Mouse (Mus musculus): ENCODE data around the gene Dock9. TPM values are rescaled to one million over a fixed set of nuclear protein-coding genes. Genes with fewer than 3 reads are reported as not detected.

Dock9 gene
- polyA plus RNA-seq, 1 experiment: 41.9 TPM

DNA sequence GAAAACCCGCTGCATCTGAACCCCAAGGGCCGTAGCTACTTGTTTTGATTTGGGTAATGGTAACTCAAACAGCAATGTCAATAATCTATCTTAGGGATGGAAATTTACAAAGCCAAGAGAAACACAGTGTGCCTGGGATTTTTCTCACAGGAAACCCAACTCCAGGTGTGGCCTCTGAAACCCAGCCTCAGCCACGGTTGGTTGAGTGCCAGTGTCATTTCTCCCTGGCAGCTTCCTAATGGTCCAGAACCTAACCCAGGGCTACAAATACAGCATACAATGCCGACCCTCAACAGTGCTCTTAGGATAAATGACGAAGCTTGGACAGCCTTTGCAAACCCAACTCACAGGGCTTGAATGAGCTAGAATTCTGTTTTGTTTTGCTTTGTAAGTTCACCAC is 92.0 kb downstream of the Dock9 start:
- no peak overlapping the region for H3K4me3 ChIP-seq (ENCODE audit: insufficient read depth, low read depth, low read length)
- peaks cover 11% of the 10 kb centered on the region for H3K4me1 ChIP-seq (ENCODE audit: control insufficient read depth, insufficient read depth, low read length)
- no peak overlapping the region for H3K27ac ChIP-seq (ENCODE audit: insufficient read depth, low read depth, low read length)
- DNase-seq: peak; percentile 62
- H3K36me3 ChIP-seq (ENCODE audit: control insufficient read depth, insufficient read depth, low read length): no peaks in the 10 kb centered on the region
- 39% methylated on average over 5 of the region's 5 CpGs for WGBS
- TF ChIP-seq CTCF (conservative IDR thresholded peaks at IDR 0.05; ENCODE audit: insufficient read depth, insufficient read length, low read depth, low read length): no peak
- TF ChIP-seq POLR2A (IDR thresholded peaks at IDR 0.05; ENCODE audit: low read depth, low read length): no peak
- no peaks in the 10 kb centered on the region for H3K27me3 ChIP-seq (replicated peaks; ENCODE audit: control insufficient read depth, insufficient read depth, low read length)

DNA sequence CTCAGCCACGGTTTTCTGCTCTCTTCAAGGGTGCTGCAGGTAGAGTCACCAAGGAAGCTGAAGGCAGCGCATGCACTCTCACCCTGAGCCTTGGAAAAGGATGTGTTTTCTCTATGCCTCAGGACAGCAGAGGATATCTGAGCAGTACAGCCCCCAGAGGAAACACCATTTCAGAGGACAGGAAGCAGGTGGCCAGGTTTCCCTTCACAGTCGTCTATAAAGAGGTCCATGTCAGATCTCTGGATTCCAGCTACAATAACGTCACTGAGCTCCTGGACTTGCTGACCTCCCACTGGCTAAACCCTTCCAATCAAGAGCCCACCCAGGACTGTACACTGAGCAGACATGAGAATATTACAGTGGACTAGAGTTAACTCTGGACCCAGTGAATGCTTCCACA is 95.1 kb downstream of the Dock9 start:
- no peak for TF ChIP-seq POLR2A (IDR thresholded peaks at IDR 0.05; ENCODE audit: low read depth, low read length)
- TF ChIP-seq CTCF (conservative IDR thresholded peaks at IDR 0.05; ENCODE audit: insufficient read depth, insufficient read length, low read depth, low read length): no peak
- Histone ChIP-seq H3K4me3 (ENCODE audit: insufficient read depth, low read depth, low read length) (no peak overlapping the region), H3K27ac (ENCODE audit: insufficient read depth, low read depth, low read length) (no peak overlapping the region), H3K27me3 (replicated peaks; ENCODE audit: control insufficient read depth, insufficient read depth, low read length) (no peaks in the 10 kb centered on the region), H3K36me3 (ENCODE audit: control insufficient read depth, insufficient read depth, low read length) (no peaks in the 10 kb centered on the region), H3K4me1 (ENCODE audit: control insufficient read depth, insufficient read depth, low read length) (peaks cover 13% of the 10 kb centered on the region)
- no peak for DNase-seq
- 32% methylated on average over 4 of the region's 4 CpGs for WGBS

DNA sequence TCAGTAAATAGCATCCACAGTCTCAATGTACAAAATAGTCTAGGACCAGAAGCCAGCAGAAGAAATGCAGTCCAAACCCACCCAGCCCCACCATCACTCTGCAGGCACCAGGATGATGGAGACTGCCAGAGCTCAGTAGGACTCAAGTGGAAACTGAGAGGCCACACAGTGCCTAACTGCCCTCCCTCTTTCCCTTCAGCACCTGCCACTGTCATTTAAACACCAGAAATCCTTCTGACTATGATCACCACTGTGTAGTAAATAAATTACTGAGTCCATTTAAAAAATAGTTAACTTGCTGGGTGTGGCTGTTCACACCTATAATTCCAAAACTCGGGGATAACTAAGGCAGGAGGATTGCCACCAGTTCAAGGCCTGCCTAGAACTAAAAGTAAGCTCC is 97.6 kb downstream of the Dock9 start:
- DNase-seq: no peak
- Histone ChIP-seq H3K36me3 (ENCODE audit: control insufficient read depth, insufficient read depth, low read length) (no peaks in the 10 kb centered on the region), H3K27ac (ENCODE audit: insufficient read depth, low read depth, low read length) (no peak overlapping the region), H3K4me3 (ENCODE audit: insufficient read depth, low read depth, low read length) (no peak overlapping the region), H3K4me1 (ENCODE audit: control insufficient read depth, insufficient read depth, low read length) (peaks cover 7% of the 10 kb centered on the region; the same call in 1 of the 2 replicates), H3K27me3 (replicated peaks; ENCODE audit: control insufficient read depth, insufficient read depth, low read length) (no peaks in the 10 kb centered on the region)
- WGBS: 36% methylated on average over 1 of the region's 1 CpGs
- TF ChIP-seq CTCF (conservative IDR thresholded peaks at IDR 0.05; ENCODE audit: insufficient read depth, insufficient read length, low read depth, low read length) (no peak), POLR2A (IDR thresholded peaks at IDR 0.05; ENCODE audit: low read depth, low read length) (no peak)

DNA sequence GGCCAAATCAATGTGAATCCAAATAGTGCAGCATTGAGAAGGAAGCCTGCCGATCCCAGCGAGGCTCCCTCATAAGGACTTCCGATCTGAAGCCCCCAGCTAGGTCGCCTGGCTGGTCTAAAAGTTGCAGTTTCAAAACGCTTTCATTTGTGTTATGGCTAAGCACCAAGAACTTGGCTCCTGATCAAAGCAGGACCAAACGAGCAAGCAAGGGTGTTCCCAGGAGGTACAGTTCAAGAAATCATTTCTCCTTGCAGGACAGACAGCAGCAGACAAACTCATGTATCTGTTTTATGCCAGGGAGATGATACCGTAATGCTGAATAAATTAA is 99.1 kb downstream of the Dock9 start:
- no peak for TF ChIP-seq POLR2A (IDR thresholded peaks at IDR 0.05; ENCODE audit: low read depth, low read length)
- TF ChIP-seq CTCF (conservative IDR thresholded peaks at IDR 0.05; ENCODE audit: insufficient read depth, insufficient read length, low read depth, low read length): no peak
- 38% methylated on average over 7 of the region's 7 CpGs for WGBS
- Histone ChIP-seq H3K4me1 (ENCODE audit: control insufficient read depth, insufficient read depth, low read length) (peaks cover 7% of the 10 kb centered on the region; the same call in 1 of the 2 replicates), H3K36me3 (ENCODE audit: control insufficient read depth, insufficient read depth, low read length) (no peaks in the 10 kb centered on the region), H3K27ac (ENCODE audit: insufficient read depth, low read depth, low read length) (no peak overlapping the region), H3K4me3 (ENCODE audit: insufficient read depth, low read depth, low read length) (peak overlapping the region; percentile 48; the same call in 1 of the 2 replicates), H3K27me3 (replicated peaks; ENCODE audit: control insufficient read depth, insufficient read depth, low read length) (no peaks in the 10 kb centered on the region)
- no peak for DNase-seq

DNA sequence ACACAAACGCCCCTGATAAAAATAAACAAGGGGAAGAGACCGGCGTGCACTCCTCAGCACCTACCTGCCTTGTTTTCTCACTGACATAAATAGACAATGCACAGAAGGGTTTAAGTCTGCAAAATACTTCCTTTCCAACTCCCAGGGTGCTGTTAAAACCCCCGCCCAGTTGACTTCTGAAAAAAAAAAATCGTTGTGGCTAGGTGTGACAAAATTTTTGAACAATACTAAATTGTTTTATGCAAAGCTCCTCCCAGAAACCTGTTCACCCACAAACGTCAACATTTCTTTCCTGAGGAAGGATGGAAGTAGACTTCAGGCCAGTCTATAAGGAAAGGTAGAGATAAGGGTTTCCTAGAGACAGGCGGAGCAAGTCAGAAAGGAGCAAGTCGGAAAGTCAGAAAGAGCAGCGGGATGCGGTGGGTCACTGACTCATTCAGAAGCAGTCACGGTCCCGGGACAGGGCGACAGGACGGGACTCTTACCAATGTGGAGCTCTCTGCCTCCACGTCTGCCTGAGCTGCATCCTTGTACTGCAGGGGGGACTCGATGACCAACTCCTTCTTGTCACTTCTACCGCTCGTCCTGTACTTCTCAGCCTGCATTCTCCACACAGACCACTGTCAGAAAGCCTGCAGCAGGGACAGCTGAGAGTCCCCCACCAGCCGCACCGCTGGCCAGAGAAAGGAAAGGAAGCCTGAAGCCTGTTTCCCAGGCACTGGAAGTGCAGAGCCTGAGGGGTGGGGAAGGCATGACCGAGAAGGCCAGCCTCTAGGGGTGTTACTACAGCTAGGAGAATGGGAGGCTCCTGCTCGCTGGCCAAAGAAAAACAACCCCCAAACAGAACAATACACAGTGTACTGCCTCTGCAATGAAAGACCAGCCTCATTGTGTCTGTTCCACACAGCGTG is 99.7 kb downstream of the Dock9 start:
- WGBS: 36% methylated on average over 23 of the region's 23 CpGs
- TF ChIP-seq POLR2A (IDR thresholded peaks at IDR 0.05; ENCODE audit: low read depth, low read length) (peak; percentile 13), CTCF (conservative IDR thresholded peaks at IDR 0.05; ENCODE audit: insufficient read depth, insufficient read length, low read depth, low read length) (no peak)
- H3K4me3 ChIP-seq (ENCODE audit: insufficient read depth, low read depth, low read length): peak overlapping the region; percentile 48
- no peaks in the 10 kb centered on the region for H3K27me3 ChIP-seq (replicated peaks; ENCODE audit: control insufficient read depth, insufficient read depth, low read length)
- H3K4me1 ChIP-seq (ENCODE audit: control insufficient read depth, insufficient read depth, low read length): peaks cover 7% of the 10 kb centered on the region; the same call in 1 of the 2 replicates
- peak overlapping the region; percentile 22; the same call in 1 of the 2 replicates for H3K27ac ChIP-seq (ENCODE audit: insufficient read depth, low read depth, low read length)
- DNase-seq: peak; percentile 76
- no peaks in the 10 kb centered on the region for H3K36me3 ChIP-seq (ENCODE audit: control insufficient read depth, insufficient read depth, low read length)

DNA sequence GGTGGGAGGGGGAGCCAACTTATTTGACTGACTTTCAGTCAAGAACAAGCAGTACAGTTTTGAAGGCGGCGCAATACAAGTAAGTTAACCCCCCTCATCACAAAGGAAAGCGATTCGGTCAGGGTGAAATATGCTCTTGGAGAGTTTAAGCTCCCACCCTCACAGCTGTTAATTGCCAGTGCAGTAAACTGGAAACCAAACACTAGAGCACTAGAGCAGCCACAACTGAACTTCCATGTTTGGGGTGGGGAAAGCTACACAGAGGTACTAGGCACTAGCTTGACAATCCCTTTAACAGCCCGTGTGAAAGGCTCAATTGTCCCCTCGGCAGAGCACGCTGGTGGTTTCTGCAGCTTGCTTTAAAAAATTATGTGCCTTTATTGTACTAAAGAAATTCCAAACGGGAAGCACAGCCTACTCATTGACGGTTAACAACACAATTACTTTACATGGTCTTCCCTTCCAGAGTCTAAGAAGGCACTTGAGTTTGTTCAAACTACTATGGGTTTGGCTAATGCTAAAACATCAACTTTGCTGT is 100.4 kb downstream of the Dock9 start:
- no peak overlapping the region for H3K27ac ChIP-seq (ENCODE audit: insufficient read depth, low read depth, low read length)
- no peaks in the 10 kb centered on the region for H3K36me3 ChIP-seq (ENCODE audit: control insufficient read depth, insufficient read depth, low read length)
- 0 out of 2 replicates have a peak, but pooled peaks cover 2% of the 10 kb centered on the region for H3K4me1 ChIP-seq (ENCODE audit: control insufficient read depth, insufficient read depth, low read length)
- peak overlapping the region; percentile 18; the same call in 1 of the 2 replicates for H3K4me3 ChIP-seq (ENCODE audit: insufficient read depth, low read depth, low read length)
- TF ChIP-seq CTCF (conservative IDR thresholded peaks at IDR 0.05; ENCODE audit: insufficient read depth, insufficient read length, low read depth, low read length) (no peak), POLR2A (IDR thresholded peaks at IDR 0.05; ENCODE audit: low read depth, low read length) (no peak)
- no peak for DNase-seq
- WGBS: 36% methylated on average over 9 of the region's 9 CpGs
- no peaks in the 10 kb centered on the region for H3K27me3 ChIP-seq (replicated peaks; ENCODE audit: control insufficient read depth, insufficient read depth, low read length)
